Mouse (Mus musculus) embryonic fibroblast, embryonic 13.5 days (primary cell): ENCODE measurements at regions not wholly inside any gene's neighbourhood (a gene's known extent, or its start where the extent isn't known, plus 50 kb on each side); places are given as distances from the start of the nearest gene placed in this dataset.

Experiments
- H3K27ac ChIP-seq: 2 replicates; pipeline ENCODE4 v1.5.1; 2012; ENCODE audit warnings: low read length, control low read depth, inconsistent platforms; ENCODE audit not compliant: insufficient read depth
- H3K4me1 ChIP-seq: 2 replicates; pipeline ENCODE4 v1.6.1; 2011; ENCODE audit warnings: low read length; ENCODE audit not compliant: control insufficient read depth, insufficient read depth
- H3K4me3 ChIP-seq: 2 replicates; pipeline ENCODE4 v1.5.1; 2011; ENCODE audit warnings: mild to moderate bottlenecking, control low read depth, low read length; ENCODE audit not compliant: insufficient read depth
- CTCF ChIP-seq: IDR thresholded peaks from 2 replicates; pipeline ENCODE4 v1.5.1; 2011; ENCODE audit warnings: mild to moderate bottlenecking, control low read depth, low read length, moderate library complexity, borderline replicate concordance; ENCODE audit not compliant: insufficient read depth
- POLR2A ChIP-seq: IDR thresholded peaks from 2 replicates; pipeline ENCODE4 v1.6.1; 2011; ENCODE audit warnings: low read depth, mild to moderate bottlenecking, control low read depth, low read length, moderate library complexity

DNA sequence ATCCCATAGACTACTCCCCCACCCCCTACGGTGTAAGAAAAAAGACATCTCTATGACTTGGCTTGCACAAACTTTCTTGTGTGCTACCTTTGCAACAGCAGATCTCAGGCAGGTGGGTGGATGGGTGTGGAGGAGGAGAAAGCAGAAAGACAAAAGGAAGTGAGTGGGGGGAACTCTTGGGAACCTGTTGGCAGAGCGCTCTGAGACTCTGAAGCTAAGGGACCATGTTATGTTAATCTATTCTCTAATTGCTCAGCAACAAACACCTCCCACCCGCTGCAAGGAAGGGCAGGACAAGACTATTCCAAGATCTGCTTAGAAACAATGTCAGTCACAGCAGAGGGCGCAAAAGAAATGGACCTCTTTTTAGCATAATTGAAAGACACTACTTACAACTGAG lies 180.0 kb downstream of the Drd1 start:
- no peak for TF ChIP-seq POLR2A
- TF ChIP-seq CTCF: no peak
- no peak overlapping the region for H3K4me3 ChIP-seq
- H3K27ac ChIP-seq: no peak overlapping the region
- H3K4me1 ChIP-seq: no peaks in the 10 kb centered on the region

GRCm38 (mm10) chr13:53865323-53865722 lies 190.2 kb downstream of the Drd1 start:
- H3K4me1 ChIP-seq: no peaks in the 10 kb centered on the region
- H3K4me3 ChIP-seq: no peak overlapping the region
- no peak overlapping the region for H3K27ac ChIP-seq
- no peak for TF ChIP-seq CTCF
- no peak for TF ChIP-seq POLR2A

GRCm38 (mm10) chr13:53862336-53862735 lies 193.2 kb downstream of the Drd1 start:
- Histone ChIP-seq H3K4me3 (no peak overlapping the region), H3K4me1 (no peaks in the 10 kb centered on the region), H3K27ac (no peak overlapping the region)
- TF ChIP-seq POLR2A: no peak
- no peak for TF ChIP-seq CTCF

- H3K27ac ChIP-seq: no peak overlapping the region
- no peaks in the 10 kb centered on the region for H3K4me1 ChIP-seq
- TF ChIP-seq CTCF (no peak), POLR2A (no peak)
- no peak overlapping the region for H3K4me3 ChIP-seq
Measured at GRCm38 (mm10) chr13:53854196-53854595, 201.3 kb downstream of the Drd1 start.

DNA sequence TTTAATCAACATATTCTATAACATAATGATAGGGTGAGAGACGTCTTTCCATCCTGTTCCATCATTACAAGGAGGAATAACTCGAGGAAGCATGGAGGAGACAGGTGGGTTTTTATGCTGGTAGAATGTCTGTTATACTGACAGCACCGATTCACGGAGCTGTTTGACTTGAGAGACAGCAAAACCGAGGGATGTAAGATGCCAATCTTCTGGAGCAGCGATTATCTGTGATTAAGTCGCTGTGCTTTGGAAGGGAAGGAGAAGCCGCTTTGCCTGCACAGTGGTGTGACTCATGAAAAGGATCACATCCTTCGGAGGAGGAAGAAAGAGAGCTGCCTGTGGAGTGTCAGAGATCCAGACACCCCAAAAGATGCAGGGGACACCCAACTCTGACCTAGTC lies 205.4 kb downstream of the Drd1 start:
- no peak overlapping the region for H3K27ac ChIP-seq
- no peaks in the 10 kb centered on the region for H3K4me1 ChIP-seq
- H3K4me3 ChIP-seq: no peak overlapping the region
- no peak for TF ChIP-seq POLR2A
- no peak for TF ChIP-seq CTCF

DNA sequence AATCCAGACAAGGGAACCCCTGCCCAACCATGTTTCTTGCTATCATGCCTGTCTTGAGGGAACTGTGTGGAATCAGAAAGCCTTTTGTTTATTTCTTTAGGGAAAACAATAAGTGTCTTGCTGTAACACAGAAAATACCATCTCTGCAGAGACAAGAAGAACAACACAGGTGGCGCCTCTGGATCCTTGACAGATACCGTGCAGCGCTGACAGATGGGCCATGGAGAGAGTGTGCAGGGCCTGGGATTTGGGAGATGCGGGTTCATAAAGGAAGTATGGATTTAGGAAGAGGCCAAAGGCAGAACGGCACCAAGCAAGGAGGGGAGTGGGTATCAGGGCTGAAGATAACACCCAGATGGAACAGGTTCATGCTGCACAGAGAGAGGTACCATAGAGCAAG lies 209.3 kb downstream of the Drd1 start:
- Histone ChIP-seq H3K4me3 (no peak overlapping the region), H3K4me1 (no peaks in the 10 kb centered on the region), H3K27ac (no peak overlapping the region)
- no peak for TF ChIP-seq POLR2A
- no peak for TF ChIP-seq CTCF

- TF ChIP-seq POLR2A (no peak), CTCF (no peak)
- Histone ChIP-seq H3K27ac (no peak overlapping the region), H3K4me1 (no peaks in the 10 kb centered on the region), H3K4me3 (no peak overlapping the region)
Measured at GRCm38 (mm10) chr13:53845786-53846185, 209.7 kb downstream of the Drd1 start.

DNA sequence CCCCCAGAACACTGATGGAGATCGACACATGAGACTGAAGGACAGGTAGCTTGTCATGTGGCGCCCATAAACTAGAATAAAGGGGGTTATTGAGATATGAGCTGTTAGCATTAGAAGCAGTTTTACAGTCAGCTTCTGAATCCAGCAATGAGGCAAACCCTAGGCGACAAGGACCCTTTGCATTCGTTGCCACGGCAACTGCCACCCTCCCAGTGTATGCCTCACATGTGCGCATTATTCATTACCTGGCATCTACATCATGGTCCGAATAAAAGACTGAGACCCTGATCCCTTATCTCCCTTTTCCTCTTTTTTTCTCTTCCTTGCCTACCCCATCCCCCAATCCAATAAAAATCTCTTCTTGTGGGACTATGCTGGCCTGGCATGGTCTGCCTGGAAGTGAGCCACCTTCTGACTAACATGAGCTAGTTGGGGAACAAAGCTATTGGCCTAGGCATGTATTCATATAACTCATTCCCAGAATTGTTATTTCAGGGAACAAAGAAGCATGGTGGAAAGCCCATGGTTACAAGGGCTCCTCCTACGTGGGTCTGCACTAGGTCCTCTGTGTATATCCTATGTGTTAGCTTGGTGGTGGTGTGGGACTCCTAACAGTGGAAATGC lies 229.4 kb downstream of the Drd1 start:
- Histone ChIP-seq H3K4me3 (no peak overlapping the region), H3K4me1 (no peaks in the 10 kb centered on the region), H3K27ac (no peak overlapping the region)
- TF ChIP-seq POLR2A: no peak
- TF ChIP-seq CTCF: no peak

GRCm38 (mm10) chr13:53822061-53822460 lies 233.4 kb downstream of the Drd1 start:
- TF ChIP-seq POLR2A (no peak), CTCF (no peak)
- H3K4me3 ChIP-seq: no peak overlapping the region
- H3K27ac ChIP-seq: no peak overlapping the region
- no peaks in the 10 kb centered on the region for H3K4me1 ChIP-seq

- Histone ChIP-seq H3K4me3 (no peak overlapping the region), H3K27ac (no peak overlapping the region), H3K4me1 (no peaks in the 10 kb centered on the region)
- no peak for TF ChIP-seq POLR2A
- TF ChIP-seq CTCF: no peak
Measured at GRCm38 (mm10) chr13:53815629-53816028, 239.9 kb downstream of the Drd1 start.

GRCm38 (mm10) chr13:53814088-53814487 lies 241.4 kb downstream of the Drd1 start:
- no peaks in the 10 kb centered on the region for H3K4me1 ChIP-seq
- no peak overlapping the region for H3K4me3 ChIP-seq
- TF ChIP-seq POLR2A: no peak
- no peak for TF ChIP-seq CTCF
- H3K27ac ChIP-seq: no peak overlapping the region
